Comparison of ENCODE assay signal across 14 mouse cellular contexts in genomic region chr2:159586697-159587473, GRCm38 (mm10).
DNase-seq lines count a peak whose midpoint lies in the region; ATAC-seq and TF ChIP-seq lines count a peak whose summit lies in the region.
"Had no signal": no experiment of that assay in that cellular context is flagged by ENCODE, and none has a peak within 500 bp of the region (broad histone marks: within the 10 kb centered on the region; RNA-seq: fewer than 3 reads in every experiment).

No protein-coding gene starts in this region.

- H3K9ac ChIP-seq in hindbrain, embryonic 14.5 days: no peak overlapping the region
- no peak overlapping the region for H3K9ac ChIP-seq in hindbrain, embryonic 13.5 days
- H3K9ac ChIP-seq: heart, embryonic 15.5 days; limb, embryonic 15.5 days had no signal

- no peak for TF ChIP-seq POLR2A in lung, adult 2 months (IDR thresholded peaks at IDR 0.05; ENCODE audit: borderline replicate concordance, extremely low read depth, low read depth, low read length)

- no peaks in the 10 kb centered on the region for H3K36me3 ChIP-seq in hindbrain, embryonic 14.5 days (replicated peaks; ENCODE audit: control insufficient read depth, insufficient read depth)
- H3K36me3 ChIP-seq in hindbrain, embryonic 13.5 days: no peaks in the 10 kb centered on the region
- H3K36me3 ChIP-seq: G1E; heart, embryonic 15.5 days; limb, embryonic 15.5 days had no signal

- DNase-seq in adrenal gland, postnatal 10 days: peak; percentile 33
- DNase-seq in adrenal gland, adult 8-10 months: no peak
- peak; percentile 41 for DNase-seq in hindbrain, embryonic 14.5 days (ENCODE audit: low spot score)
- peak; percentile 6 for DNase-seq in lung, postnatal 14 days
- no peak for DNase-seq in lung, adult 2 months
- peak; percentile 36 for DNase-seq in mesoderm, embryonic 11.5 days (ENCODE audit: low read depth, low spot score)
- no peak for DNase-seq in ovary, postnatal 14 days (ENCODE audit: low spot score)
- DNase-seq: adrenal gland, adult 2 months; cerebellum, adult 2 months had no signal

- ATAC-seq in hindbrain, embryonic 14.5 days (ENCODE audit: low FRiP score): no peak
- ATAC-seq in hindbrain, embryonic 13.5 days (ENCODE audit: low FRiP score): no peak

- no peak overlapping the region for H3K27ac ChIP-seq in hindbrain, embryonic 14.5 days
- no peak overlapping the region for H3K27ac ChIP-seq in hindbrain, embryonic 13.5 days
- H3K27ac ChIP-seq: heart, embryonic 15.5 days; limb, embryonic 15.5 days had no signal

- no peaks in the 10 kb centered on the region for H3K9me3 ChIP-seq in hindbrain, embryonic 14.5 days (ENCODE audit: control insufficient read depth, low read length)
- H3K9me3 ChIP-seq in hindbrain, embryonic 13.5 days: no peaks in the 10 kb centered on the region
- H3K9me3 ChIP-seq: heart, embryonic 15.5 days; limb, embryonic 15.5 days had no signal

- TF ChIP-seq CTCF in lung, adult 2 months (IDR thresholded peaks at IDR 0.05; ENCODE audit: insufficient read depth, low read length): no peak

- H3K27me3 ChIP-seq in hindbrain, embryonic 14.5 days (ENCODE audit: control insufficient read depth, insufficient read depth, low read length): no peaks in the 10 kb centered on the region
- H3K27me3 ChIP-seq in hindbrain, embryonic 13.5 days: no peaks in the 10 kb centered on the region
- H3K27me3 ChIP-seq: heart, embryonic 15.5 days; megakaryocyte, embryonic 14.5 days had no signal

- no peak overlapping the region for H3K4me3 ChIP-seq in hindbrain, embryonic 14.5 days (replicated peaks; ENCODE audit: low read length)
- no peak overlapping the region for H3K4me3 ChIP-seq in hindbrain, embryonic 13.5 days
- no peak overlapping the region for H3K4me3 ChIP-seq in lung, adult 2 months (replicated peaks; ENCODE audit: extremely low read depth, low read depth, low read length)
- H3K4me3 ChIP-seq: heart, embryonic 15.5 days; limb, embryonic 15.5 days; megakaryocyte, embryonic 14.5 days had no signal

- no peak overlapping the region for H3K4me2 ChIP-seq in hindbrain, embryonic 14.5 days (replicated peaks)
- H3K4me2 ChIP-seq in hindbrain, embryonic 13.5 days: no peak overlapping the region
- H3K4me2 ChIP-seq: heart, embryonic 15.5 days; limb, embryonic 15.5 days had no signal

- H3K4me1 ChIP-seq in hindbrain, embryonic 14.5 days (replicated peaks; ENCODE audit: control insufficient read depth, insufficient read depth, low read length): no peaks in the 10 kb centered on the region
- no peaks in the 10 kb centered on the region for H3K4me1 ChIP-seq in hindbrain, embryonic 13.5 days (replicated peaks)
- no peaks in the 10 kb centered on the region for H3K4me1 ChIP-seq in lung, adult 2 months (ENCODE audit: control insufficient read depth, insufficient read depth, low read length)
- H3K4me1 ChIP-seq: heart, embryonic 15.5 days; megakaryocyte, embryonic 14.5 days had no signal

- 52% methylated on average over 6 of the region's 6 CpGs for WGBS in hindbrain, embryonic 14.5 days
- 54% methylated on average over 6 of the region's 6 CpGs for WGBS in hindbrain, embryonic 13.5 days
- 59% methylated on average over 6 of the region's 6 CpGs for WGBS in lung, adult 2 months

Comparison
In these comparisons a context has a peak if more than half of its experiments do, and no peak if none do; other contexts are left out.
1. DNase-seq: peak in adrenal gland, postnatal 10 days (single experiment), hindbrain, embryonic 14.5 days (single experiment), lung, postnatal 14 days (single experiment) and mesoderm, embryonic 11.5 days (single experiment); none in adrenal gland, adult 8-10 months (single experiment), lung, adult 2 months (single experiment) and ovary, postnatal 14 days (single experiment).